Mouse (Mus musculus): ENCODE data around the gene 4430402I18Rik.

- TF ChIP-seq GATA1 (IDR thresholded peaks at IDR 0.05; ENCODE audit: borderline replicate concordance, low read length) (no peak), FLI1 (IDR thresholded peaks at IDR 0.05; ENCODE audit: low read length) (no peak)
Measured at GRCm38 (mm10) chr19:28990590-28991221, 23.1 kb upstream of the 4430402I18Rik start.
